Mouse (Mus musculus) heart, postnatal 0 days (tissue): ENCODE data around the gene Rtl5. TPM values are rescaled to one million over a fixed set of nuclear protein-coding genes. Genes with fewer than 3 reads are reported as not detected.

Source experiments
- ATAC-seq: fragments of 200-750 bp; cut with Nextera tagmentation; 2 replicates; pipeline ENCODE4 v1.8.0; 2017; ENCODE audit warnings: low read depth, moderate number of reproducible peaks, moderate library complexity; ENCODE audit not compliant: insufficient read depth
- DNase-seq: peaks from one replicate; pipeline ENCODE4 v3.0.0-alpha.2; 2016; ENCODE audit warnings: low spot score
- H3K27ac ChIP-seq: fragments of 300-500 bp; sonication (generic); 2 replicates; pipeline ENCODE4 v1.5.1; 2014; ENCODE audit warnings: low read depth, mild to moderate bottlenecking
- H3K27me3 ChIP-seq: fragments of 300-500 bp; sonication (generic); 2 replicates; pipeline ENCODE4 v1.6.1; 2014; ENCODE audit warnings: low read length, mixed read lengths; ENCODE audit not compliant: control insufficient read depth, insufficient read depth
- H3K36me3 ChIP-seq: fragments of 300-500 bp; sonication (generic); replicated peaks from 2 replicates; pipeline ENCODE4 v1.6.1; 2014; ENCODE audit warnings: low read length, mixed read lengths; ENCODE audit not compliant: control insufficient read depth, insufficient read depth
- H3K4me1 ChIP-seq: fragments of 300-500 bp; sonication (generic); 2 replicates; pipeline ENCODE4 v1.6.1; 2014; ENCODE audit warnings: antibody characterized with exemption; ENCODE audit not compliant: control insufficient read depth, insufficient read depth
- H3K4me2 ChIP-seq: fragments of 300-500 bp; sonication (generic); 2 replicates; pipeline ENCODE4 v1.6.1; 2014; ENCODE audit warnings: low read depth, mild to moderate bottlenecking, low read length, moderate library complexity
- H3K4me3 ChIP-seq: fragments of 300-500 bp; sonication (generic); 2 replicates; pipeline ENCODE4 v1.5.1; 2014; ENCODE audit warnings: low read depth, low read length
- H3K9ac ChIP-seq: fragments of 300-500 bp; sonication (generic); replicated peaks from 2 replicates; pipeline ENCODE4 v1.6.1; 2014; ENCODE audit warnings: low read depth, low read length, mixed read lengths
- H3K9me3 ChIP-seq: fragments of 300-500 bp; sonication (generic); replicated peaks from 2 replicates; pipeline ENCODE4 v1.6.1; 2016; ENCODE audit warnings: low read length; ENCODE audit not compliant: control insufficient read depth
- CTCF ChIP-seq: IDR thresholded peaks from 2 replicates; pipeline ENCODE4 v1.5.1; 2016; ENCODE audit warnings: antibody characterized with exemption, control low read depth, low read depth
- EP300 ChIP-seq: IDR thresholded peaks from 2 replicates; pipeline ENCODE4 v1.6.1; 2016; ENCODE audit warnings: antibody characterized with exemption, low read depth
- WGBS: fragments of 180-500 bp; shearing (Covaris S2); extraction: QIAGEN DNeasy Blood & Tissue Kit; methylation state at CpG from one replicate; pipeline ENCODE4 v1.1.7; 2014; 5-methylcytosine and 5-hydroxymethylcytosine counted together
- polyA plus RNA-seq: library from polyadenylated mRNA; unstranded; fragments of >200 nt; fragmentation: Nextera tagmentation; extraction: Ambion mirVana; gene quantifications from 2 replicates; pipeline ENCODE4 v1.2.1, GENCODE M21; 2015
- total RNA-seq: library from RNA; depleted of rRNA; stranded (reverse); fragments of >200 nt; gene quantifications from 2 replicates; pipeline ENCODE4 v1.2.3, GENCODE M21; 2014; ENCODE audit warnings: low replicate concordance

Gene Rtl5
- total and polyA plus RNA-seq, 2 experiments from 2014 or later, result 0.04 to 0.59 TPM

DNA sequence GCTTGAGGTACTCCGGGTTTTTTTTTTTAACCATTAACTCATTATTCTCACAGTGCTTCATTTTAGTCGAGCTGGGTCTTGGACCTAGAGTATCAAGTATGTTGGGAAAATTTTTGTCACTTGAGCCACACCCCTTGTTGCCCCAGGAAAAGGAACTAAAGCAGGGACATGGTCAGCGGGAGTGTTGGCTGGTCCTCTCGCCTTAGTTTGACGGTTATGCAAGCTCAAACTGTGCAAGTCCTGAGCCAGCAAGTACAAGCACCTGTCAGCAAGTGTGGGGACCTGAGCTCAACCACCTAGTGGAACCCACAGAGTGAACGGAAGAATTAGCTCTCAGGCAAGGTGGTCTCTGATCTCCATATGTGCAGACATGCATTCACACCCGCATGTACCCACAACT, 30.8 kb upstream of the Rtl5 start:
- H3K9me3 ChIP-seq, result no peaks in the 10 kb centered on the region
- no peak overlapping the region for H3K4me2 ChIP-seq
- no peak for TF ChIP-seq EP300
- TF ChIP-seq CTCF, result no peak
- H3K27ac ChIP-seq, result no peak overlapping the region
- ATAC-seq, result no peak
- no peaks in the 10 kb centered on the region for H3K4me1 ChIP-seq
- H3K9ac ChIP-seq, result no peak overlapping the region
- no peak for DNase-seq
- WGBS, result 63% methylated on average over 7 of the region's 7 CpGs
- no peak overlapping the region for H3K4me3 ChIP-seq
- H3K27me3 ChIP-seq, result peaks cover 3% of the 10 kb centered on the region; the same call in 1 of the 2 replicates
- no peaks in the 10 kb centered on the region for H3K36me3 ChIP-seq

- WGBS, result 79% methylated on average over 7 of the region's 7 CpGs
- no peak for ATAC-seq
- no peaks in the 10 kb centered on the region for H3K36me3 ChIP-seq
Observed at GRCm38 (mm10) chrX:102094381-102094904, 23.3 kb upstream of the Rtl5 start.

DNA sequence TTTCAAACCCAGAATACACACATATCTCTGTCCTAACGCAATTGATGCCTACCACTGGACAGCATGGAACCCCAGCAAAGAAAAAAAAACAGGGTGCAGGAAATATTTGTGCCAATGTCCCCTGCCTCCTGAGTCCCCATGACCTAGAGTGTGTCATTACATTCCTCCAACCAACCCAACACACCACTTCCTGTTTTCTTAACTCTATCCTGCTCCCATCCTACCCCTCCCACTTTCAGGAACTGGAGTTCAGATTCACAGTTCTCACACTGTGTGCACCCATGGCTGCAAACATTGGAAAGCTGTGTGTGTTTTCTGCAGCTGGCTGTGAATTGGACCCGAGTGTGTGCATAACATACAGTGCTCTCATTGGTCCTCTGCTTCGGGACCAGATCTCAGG, 19.5 kb upstream of the Rtl5 start:
- Histone ChIP-seq H3K27me3 (no peaks in the 10 kb centered on the region), H3K4me2 (no peak overlapping the region), H3K36me3 (no peaks in the 10 kb centered on the region), H3K4me1 (no peaks in the 10 kb centered on the region), H3K9me3 (no peaks in the 10 kb centered on the region), H3K27ac (no peak overlapping the region), H3K4me3 (no peak overlapping the region), H3K9ac (no peak overlapping the region)
- no peak for DNase-seq
- no peak for ATAC-seq
- TF ChIP-seq CTCF, result no peak
- no peak for TF ChIP-seq EP300
- 60% methylated on average over 3 of the region's 3 CpGs for WGBS

More at GRCm38 (mm10) chrX:102094381-102094904, 23.3 kb upstream of the Rtl5 start:
- no peak for DNase-seq
- Histone ChIP-seq H3K9ac (no peak overlapping the region), H3K4me2 (no peak overlapping the region), H3K27ac (no peak overlapping the region), H3K27me3 (peaks cover 3% of the 10 kb centered on the region; the same call in 1 of the 2 replicates), H3K4me3 (no peak overlapping the region), H3K9me3 (no peaks in the 10 kb centered on the region), H3K4me1 (no peaks in the 10 kb centered on the region)
- TF ChIP-seq CTCF (no peak), EP300 (no peak)

DNA sequence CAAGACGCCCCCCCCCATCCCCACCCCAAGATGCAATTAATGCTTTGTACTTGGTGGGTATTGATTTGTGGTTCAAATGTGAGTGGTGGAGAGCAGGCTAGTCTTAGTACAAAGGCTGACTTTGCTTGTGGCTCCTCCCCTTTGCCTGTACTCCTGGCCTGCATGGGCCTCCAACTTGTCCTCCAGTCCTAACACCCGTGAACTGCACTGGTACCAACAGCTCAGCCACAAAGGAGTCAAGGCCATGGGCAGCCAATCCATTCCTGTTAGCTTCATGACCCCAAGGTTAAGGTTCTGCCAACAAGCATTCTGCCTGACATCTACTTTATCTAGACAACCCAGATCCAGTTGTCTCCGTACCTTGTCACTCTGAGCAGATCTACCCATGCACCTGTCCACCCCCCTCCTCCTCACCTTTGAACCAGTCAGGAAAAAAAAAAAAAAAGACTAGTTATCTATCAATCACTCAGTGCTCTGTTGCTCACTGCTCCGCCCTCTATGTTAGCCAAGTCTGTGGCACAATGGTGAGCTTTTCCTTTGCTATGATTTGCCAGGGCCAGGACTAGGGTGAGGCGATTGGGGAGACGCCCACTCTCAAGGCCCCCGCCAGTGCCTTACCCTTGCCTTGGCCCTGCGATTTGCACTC, 14.8 kb upstream of the Rtl5 start:
- no peak overlapping the region for H3K4me2 ChIP-seq
- H3K4me3 ChIP-seq, result no peak overlapping the region
- DNase-seq, result no peak
- H3K27ac ChIP-seq, result no peak overlapping the region
- WGBS, result 85% methylated on average over 8 of the region's 8 CpGs
- 0 out of 2 replicates have a peak, but pooled peaks cover 6% of the 10 kb centered on the region for H3K36me3 ChIP-seq
- H3K9me3 ChIP-seq, result no peaks in the 10 kb centered on the region
- H3K9ac ChIP-seq, result no peak overlapping the region
- no peaks in the 10 kb centered on the region for H3K27me3 ChIP-seq
- H3K4me1 ChIP-seq, result no peaks in the 10 kb centered on the region
- no peak for TF ChIP-seq EP300
- TF ChIP-seq CTCF, result no peak
- ATAC-seq, result no peak

DNA sequence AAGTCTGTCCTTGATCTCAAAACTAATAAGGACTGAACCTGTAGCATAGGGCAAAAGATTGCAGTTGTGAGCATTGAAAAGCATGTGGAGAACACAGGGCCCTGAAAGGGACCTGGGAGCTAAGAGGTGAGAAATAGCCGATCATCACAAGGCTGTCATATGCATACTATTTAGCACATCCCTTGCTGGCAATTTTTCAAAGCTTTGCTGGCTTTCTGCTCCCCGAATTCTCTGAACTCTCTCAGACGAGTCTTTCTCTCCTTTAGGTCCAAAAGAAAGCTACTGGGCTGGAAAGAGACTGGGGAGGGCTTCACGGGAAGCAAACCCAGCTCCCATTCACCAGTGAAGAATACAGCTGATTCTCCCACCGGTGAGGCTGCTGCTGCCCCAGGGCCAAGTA, 11.2 kb upstream of the Rtl5 start:
- WGBS, result 61% methylated on average over 5 of the region's 5 CpGs
- Histone ChIP-seq H3K36me3 (0 out of 2 replicates have a peak, but pooled peaks cover 27% of the 10 kb centered on the region), H3K4me1 (no peaks in the 10 kb centered on the region), H3K4me2 (no peak overlapping the region), H3K9me3 (no peaks in the 10 kb centered on the region), H3K9ac (no peak overlapping the region), H3K4me3 (no peak overlapping the region), H3K27ac (no peak overlapping the region), H3K27me3 (no peaks in the 10 kb centered on the region)
- no peak for TF ChIP-seq EP300
- no peak for TF ChIP-seq CTCF
- ATAC-seq (no peak), DNase-seq (no peak)
